14 mouse cellular contexts compared by ENCODE assay signal in the genomic region with DNA sequence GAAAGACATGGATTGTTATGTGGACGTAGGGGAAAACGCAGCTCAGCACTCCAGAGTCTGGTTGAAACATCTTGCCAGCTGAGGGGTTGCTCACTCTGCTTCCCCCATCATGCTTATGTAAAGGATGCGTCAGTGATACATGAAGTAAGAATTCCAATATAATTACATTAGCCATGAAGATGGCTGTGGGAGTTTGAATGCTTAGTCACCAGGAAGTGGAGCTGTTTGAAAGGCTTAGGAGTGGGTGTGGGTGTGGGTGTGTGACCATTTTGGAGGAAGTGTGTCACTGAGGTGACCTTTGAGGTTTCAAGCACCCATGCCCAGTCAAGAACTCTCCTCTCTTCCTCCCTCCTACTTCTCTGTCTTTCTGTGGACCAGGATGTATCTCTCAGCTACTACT.
DNase-seq lines count a peak whose midpoint lies in the region.
"Had no signal": no experiment of that assay in that cellular context is flagged by ENCODE, and none has a peak within 500 bp of the region (broad histone marks: within the 10 kb centered on the region; RNA-seq: fewer than 3 reads in every experiment).

No protein-coding gene starts in this region.

- DNase-seq in left cerebral cortex, adult 18-20 months (ENCODE audit: low spot score in 2 of 2) = peak; percentile 10 to 17
- DNase-seq in left cerebral cortex, postnatal 10 days (ENCODE audit: extremely low spot score in 1 of 2, low spot score in 2 of 2) = no peak
- DNase-seq in 3T3-L1 (ENCODE audit: low read depth, low spot score) = peak; percentile 61
- peak; percentile 11 for DNase-seq in MN1 (ENCODE audit: low spot score)
- peak; percentile 2 for DNase-seq in gonadal fat pad, adult 2 months (ENCODE audit: low read depth)
- DNase-seq in spleen, adult 18-20 months = no peak
- DNase-seq in adipocyte (ENCODE audit: low spot score) = no peak
- DNase-seq: adrenal gland, postnatal 10 days; cerebellum, postnatal 10 days; gastrocnemius, postnatal 14 days; heart, adult 2 months; kidney, postnatal 4 days; lung, postnatal 4 days; thymus, postnatal 36 days had no signal

- intact Hi-C loops in left cerebral cortex, postnatal 10 days (cut with DNase I) = no loop called here

Comparison
In these comparisons a context has a peak if more than half of its experiments do, and no peak if none do; other contexts are left out.
1. DNase-seq: peak in left cerebral cortex, adult 18-20 months (2 of 2), 3T3-L1 (single experiment), MN1 (single experiment) and gonadal fat pad, adult 2 months (single experiment); none in left cerebral cortex, postnatal 10 days (0 of 2), spleen, adult 18-20 months (0 of 2) and adipocyte (single experiment).